Mouse (Mus musculus) layer of hippocampus, adult 18-20 months (tissue): ENCODE results near the gene Gsap. TPM values are rescaled to one million over a fixed set of nuclear protein-coding genes. Genes with fewer than 3 reads are reported as not detected.
"Not testable (repeated sequence)": the region's sequence is repeated elsewhere in the genome, so short reads cannot be mapped to it uniquely, and the experiment has no call there.

ENCODE experiments used
- DNase-seq, 2 experiments: peaks; one replicate each; pipeline ENCODE4 v3.0.0; 2022; ENCODE audit warnings: low spot score in 2 of 2
- total RNA-seq, 2 experiments: library from RNA; stranded (reverse); gene quantifications; 2 replicates each; pipeline ENCODE4 v1.2.3; 2021

Gsap gene
- total RNA-seq, 2 experiments from 2014 or later: 6.3 to 6.5 TPM

DNA sequence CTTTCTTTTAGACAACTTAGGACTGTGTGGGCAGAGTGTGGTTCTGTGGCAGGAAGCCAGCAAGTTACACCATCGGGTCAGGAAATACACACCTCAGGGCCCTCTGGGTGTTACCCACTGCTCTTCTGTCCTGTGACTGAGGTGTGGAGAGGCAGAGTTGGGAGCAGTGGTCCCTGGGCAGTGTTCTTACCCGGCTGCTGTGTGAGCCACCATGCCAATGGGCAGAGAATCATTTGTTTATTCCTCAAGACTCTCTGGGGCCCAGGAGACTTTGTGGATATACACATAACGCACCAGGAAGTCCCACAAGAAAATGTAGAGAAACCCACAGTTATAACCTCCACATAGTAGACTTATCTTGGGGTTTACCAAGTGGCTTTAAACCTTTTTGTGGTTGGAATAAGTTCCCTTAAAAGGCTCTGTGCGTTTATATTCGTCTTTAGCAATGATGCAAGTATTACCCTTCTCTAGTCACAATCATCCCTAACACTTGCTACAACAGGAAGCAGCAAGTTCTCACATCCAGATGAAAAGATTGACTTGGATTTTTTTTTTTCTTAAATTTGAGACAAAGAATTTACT, 69.6 kb downstream of the Gsap start:
- DNase-seq: no peak

DNA sequence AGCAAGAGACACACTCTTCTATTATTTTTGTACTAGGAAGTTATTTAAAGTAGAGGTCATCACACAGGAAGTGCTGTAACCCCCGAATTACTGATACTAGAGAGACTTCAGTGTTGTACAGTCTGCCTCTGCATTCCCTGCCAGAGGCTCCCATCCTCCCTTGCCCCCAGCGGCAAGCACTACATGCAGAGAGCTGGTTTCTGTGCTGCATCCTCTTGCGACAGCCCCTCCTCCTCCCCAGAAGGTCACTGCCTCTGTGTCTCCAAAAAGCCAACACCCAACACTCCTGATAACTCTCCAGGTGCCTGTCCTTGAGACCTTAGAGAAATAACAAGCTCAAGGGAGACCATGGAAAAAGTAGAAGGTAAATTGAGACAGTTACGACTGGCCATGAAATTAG, 71.1 kb downstream of the Gsap start:
- DNase-seq: no peak

DNA sequence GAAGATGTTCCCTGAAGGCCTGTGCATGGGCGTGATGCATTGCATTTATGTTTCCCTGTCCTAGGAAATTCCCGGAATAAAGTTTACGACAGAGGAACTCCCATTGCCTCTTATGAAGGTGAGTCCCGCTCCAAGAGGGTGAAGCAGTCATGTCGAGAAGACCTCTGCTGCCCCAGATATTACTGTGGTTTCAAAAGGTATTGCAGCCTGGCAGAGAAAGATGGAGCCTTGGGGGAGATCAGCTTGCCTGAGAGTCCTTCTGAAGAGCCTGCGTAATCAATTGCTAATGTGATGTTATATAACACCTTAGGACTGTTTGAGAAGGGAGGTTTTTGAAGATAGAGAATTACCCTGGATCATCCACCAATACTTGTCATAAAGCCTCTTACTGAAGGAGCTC, 71.8 kb downstream of the Gsap start:
- DNase-seq: no peak

DNA sequence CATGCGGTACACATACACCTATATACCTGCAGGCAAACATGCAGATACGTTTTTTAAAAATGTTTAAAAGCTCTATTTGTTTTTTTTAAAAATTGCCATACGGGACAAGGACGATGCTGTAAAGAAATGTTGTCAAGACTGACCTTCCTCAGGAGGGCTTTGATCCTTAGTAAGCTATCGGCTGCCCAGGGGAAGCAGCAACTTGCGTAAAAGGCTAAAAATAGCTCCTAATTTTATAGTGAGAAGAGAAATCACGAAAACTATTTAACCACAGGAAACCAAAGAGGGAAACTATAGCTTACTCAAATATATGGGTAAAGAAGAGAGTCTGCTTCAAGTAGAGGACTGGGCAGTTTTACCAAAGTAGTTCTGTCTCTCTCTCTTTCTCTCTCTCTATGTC, 74.7 kb downstream of the Gsap start:
- DNase-seq: no peak

DNA sequence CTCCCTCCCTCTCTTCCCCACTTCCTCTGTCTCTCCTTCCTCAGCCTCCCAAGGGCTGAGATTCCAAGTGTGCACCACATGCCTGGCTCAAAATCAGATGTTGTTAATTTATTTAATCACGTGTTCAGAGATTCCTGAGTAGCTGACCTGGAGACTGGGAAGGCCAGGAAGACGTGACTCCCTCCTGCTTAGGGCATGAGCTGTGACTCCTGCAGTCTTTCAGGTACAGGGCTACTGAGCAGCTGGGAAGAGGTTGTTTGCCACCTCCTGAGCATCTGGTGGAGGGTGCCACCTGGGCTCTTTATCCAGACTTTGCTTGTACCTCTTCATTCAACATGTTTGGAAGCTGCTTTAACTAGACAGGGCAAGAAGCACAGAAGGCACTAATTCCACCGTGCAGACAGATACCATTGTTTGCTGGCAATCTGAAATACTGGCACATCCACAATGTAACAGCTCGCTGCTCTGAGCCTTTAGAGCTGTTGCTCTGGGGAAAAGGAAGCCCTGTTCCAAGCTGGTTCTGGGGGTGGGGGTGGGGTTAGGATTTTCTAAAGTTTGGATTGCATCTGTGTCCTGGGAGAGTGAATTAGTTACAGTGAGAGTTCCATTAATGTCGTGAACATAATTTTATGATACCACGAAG, 75.3 kb downstream of the Gsap start:
- DNase-seq: peak; percentile 13 to 54

DNA sequence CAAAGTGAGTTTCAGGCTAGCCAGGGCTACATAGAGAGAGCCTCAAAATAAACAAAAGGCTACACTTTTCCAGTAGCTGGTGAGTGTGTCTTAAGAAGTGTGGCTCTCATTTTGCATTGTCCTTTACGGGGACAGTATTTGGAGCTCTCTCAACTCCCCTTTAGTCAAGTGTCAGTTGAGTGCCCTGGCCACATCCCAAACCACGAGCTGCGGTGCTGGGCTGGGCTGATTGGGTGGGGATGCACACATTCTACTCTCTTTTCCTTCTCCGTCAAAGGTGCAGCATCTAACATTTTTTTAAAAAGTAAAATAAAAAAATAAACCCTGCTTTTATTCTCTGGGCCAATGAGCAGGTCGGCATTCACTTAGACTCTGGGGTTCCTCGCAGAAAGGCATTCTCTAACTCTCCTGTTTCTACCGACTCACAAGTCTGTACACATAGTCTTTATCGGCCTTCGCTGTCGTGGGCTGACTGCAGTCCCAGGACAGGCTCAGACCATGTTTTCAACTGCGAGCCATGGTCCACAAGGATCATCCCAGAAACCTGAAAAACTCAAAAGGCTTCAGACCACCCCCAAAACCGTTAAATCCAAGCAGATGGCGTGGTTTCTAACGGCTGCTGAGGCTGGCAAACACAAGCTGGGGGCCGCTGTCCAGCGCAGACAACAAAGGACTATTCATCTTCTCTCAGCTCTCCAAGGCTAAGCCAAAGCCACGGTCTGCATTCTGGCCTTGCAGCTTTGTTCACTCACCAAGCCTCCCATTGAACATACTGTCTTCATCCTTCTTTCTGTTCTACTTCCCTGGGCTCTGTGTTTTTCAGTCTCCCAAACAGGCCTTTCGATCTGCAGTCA, 77.4 kb downstream of the Gsap start:
- peak; percentile 13 to 47 for DNase-seq

DNA sequence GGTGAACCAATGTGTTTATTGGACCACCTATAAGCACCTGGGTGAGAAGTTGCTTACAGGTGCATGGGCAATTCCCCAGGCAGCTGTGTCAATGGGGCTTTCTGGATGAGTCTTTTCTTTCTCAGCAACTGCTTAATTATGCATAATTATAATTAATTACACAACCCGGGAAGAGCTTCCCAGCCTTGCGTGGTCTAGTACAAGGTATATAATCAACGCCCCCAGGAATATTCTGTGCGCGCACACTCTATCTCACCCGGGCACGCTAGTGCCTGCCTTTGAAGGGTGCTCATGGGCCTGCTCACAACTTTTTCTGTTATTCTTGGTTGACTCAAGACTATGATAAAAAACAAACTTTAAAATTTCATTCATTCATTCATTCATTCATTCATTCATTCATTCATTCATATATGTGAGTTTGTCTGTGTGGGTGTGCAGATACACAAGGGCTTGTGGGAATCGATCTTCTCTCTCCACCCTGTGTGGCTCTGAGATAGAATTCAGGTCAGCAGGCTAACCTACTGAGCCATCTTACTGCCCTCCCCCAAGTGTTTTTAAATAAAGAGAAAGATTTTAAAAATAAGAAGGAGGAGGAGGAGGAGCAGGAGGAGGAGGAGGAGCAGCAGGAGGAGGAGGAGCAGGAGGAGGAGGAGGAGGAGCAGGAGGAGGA, 78.4 kb downstream of the Gsap start:
- no peak for DNase-seq

DNA sequence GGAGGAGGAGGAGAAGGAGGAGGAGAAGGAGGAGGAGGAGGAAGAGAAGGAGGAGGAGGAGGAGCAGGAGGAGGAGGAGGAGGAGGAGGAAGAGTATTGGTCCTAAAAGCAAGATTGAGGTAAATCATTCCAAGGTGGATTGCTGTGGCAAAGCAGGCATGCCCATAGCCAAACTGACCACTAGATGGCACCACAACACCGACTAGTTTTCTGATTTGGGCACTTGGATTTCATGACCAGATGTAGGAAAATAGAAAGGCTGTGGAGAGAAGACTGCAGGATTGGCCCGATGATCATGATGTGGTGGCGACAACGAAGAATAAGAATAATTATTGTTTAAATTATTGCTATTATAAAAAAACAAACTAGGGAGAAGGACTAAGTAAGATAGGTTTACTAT, 79.0 kb downstream of the Gsap start:
- peak; percentile 72 to 95 for DNase-seq

DNA sequence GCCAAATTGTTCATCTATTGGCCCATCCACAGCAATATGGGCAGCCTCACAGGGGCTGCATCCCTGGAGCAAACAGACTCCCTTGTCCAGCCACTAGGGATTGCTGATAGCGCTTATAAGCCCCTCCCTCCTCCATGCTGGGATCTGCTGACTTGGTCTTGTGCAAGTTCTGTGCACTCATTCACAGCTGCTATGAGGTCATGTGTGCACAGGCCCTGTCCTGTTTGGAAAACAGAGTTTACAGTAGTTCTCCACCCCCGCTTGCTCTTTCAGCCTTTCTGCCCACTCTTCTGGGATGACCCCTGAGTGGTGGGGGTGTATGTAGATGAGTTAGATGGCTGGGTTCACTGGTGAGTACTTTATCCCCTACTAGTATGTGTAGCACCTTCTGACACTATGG, 81.0 kb downstream of the Gsap start:
- DNase-seq: no peak

DNA sequence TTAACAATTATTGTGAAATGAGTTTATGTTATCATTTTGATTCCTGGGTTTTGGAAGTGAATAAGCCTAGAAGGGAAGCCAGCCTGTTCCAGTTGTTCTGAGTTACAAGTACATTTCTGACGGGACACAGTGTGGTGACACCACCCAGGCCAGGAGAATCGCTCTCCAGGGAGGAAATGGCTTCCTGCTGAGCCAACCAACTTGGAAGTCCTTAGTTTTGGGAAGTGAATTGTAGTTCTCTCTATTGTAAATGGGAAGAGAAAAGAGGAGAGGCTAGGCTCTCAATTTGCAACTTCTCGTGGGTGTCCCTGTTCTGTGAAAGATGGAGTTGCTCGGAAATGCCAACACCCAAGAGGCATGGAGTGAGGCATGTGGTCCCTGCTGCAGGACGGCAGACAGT, 83.4 kb downstream of the Gsap start:
- no peak for DNase-seq

DNA sequence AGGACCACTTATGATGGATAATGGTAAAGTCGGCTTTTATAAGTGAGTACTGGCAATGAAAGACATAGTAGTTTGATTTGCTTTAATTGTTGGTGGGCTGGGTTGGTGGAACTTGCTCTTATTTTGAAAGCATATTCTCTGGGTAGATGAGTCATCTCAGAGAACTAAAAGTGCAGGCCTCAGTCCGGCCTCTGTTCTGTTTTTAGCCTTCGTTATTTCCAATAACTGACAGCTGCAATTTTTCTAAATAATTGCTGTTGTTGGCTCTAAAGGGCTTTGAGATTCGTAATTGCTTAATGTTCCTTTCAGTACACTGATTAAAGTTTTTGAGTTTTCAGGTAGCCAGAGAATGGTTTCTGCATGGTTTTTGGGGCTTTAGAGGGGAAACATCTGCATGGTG, 84.7 kb downstream of the Gsap start:
- no peak for DNase-seq

DNA sequence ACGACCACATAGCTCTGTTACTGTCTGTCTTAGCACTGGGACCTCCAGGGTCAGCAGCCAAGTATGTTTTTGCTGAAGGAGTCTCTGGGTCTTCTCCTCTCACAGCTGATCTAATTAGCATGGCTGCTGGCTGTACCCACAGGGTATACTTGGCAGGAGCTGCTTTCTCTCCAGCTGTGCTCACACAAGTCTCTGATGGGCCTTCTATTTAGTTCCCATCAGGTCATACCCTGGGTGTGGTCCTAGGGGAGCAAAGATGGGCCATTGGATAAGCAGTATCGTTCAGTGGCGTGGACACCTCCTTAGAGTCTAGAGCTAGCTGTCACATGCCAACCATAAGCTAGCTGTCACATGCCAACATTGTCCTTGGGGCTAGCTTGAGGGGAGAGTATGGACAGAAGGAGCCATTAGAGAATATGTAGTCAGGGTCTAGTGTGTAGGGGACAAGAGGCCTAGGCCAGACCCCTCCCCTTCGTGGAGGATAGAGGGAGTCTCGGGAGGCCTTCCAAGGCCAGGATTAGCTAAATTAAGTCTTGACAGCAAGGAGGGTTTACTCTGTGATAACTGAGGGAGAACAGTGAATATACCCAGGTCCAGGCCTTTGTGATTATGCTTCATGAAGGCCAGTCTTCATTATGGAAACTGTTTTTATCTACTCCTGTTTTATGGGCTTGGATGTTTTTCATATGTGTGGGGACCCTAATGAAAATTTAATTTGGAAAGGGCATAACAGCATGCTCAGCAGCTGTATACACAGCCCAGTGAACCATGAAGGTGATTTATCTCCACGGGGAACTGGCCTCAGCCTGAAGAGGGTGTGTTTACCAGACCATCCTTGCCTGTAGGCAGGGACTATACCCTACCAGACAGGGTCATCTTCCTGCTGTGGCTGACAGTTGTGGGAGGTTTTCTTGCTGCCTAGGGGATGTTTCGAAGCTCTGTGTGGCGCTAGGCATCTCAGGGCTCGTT, 85.6 kb downstream of the Gsap start:
- no peak for DNase-seq

DNA sequence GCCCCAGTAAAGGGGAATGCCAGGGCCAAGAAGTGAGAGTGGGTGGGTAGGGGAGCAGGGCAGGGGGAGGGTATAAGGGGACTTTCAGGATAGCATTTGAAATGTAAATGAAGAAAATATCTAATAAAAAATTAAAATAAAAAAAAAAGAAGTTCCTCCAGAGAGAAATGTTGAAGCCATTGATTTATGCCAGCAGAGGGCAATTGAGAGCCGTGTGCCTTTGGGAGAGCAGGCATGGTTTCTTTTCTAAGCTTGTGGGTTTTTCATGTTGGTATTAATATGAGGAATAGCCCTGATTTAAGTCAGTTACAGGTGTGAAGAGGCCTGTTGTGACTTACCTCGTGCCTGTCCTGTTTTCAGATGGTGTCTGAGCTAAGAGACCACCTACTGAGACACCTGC, 91.6 kb downstream of the Gsap start:
- DNase-seq: not testable (repeated sequence)

DNA sequence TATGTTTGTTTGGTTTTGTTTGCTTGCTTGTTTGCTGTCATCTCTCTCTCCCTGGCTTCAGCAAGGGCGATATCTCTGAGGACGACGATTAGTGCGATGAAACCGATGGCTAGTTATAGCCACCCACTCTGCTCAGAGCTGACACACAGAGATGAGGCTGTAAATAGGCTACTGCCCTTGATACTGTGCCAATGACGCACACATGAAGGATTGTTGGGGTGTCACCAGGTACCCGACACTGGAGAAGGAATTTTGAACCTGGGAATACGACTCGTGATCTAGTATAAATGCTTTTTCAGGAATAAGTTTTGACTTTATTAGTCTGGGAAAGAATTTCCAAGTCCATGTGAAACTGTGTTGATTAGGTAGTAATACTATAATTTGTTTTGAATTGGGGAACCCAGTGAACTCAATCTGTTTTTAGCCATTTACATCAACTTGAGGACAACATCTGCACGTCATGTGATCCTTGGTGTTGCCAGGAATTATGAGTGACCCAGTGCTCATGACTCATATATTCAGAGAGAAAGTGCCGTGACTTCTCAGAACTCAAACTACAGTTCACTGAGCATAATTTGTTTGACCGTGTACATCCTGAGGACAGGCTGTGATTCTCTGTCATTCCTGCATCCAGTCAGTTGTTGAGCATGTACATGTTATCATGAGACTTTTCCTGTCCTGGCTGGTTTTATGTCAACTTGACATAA, 97.5 kb downstream of the Gsap start:
- no peak for DNase-seq

DNA sequence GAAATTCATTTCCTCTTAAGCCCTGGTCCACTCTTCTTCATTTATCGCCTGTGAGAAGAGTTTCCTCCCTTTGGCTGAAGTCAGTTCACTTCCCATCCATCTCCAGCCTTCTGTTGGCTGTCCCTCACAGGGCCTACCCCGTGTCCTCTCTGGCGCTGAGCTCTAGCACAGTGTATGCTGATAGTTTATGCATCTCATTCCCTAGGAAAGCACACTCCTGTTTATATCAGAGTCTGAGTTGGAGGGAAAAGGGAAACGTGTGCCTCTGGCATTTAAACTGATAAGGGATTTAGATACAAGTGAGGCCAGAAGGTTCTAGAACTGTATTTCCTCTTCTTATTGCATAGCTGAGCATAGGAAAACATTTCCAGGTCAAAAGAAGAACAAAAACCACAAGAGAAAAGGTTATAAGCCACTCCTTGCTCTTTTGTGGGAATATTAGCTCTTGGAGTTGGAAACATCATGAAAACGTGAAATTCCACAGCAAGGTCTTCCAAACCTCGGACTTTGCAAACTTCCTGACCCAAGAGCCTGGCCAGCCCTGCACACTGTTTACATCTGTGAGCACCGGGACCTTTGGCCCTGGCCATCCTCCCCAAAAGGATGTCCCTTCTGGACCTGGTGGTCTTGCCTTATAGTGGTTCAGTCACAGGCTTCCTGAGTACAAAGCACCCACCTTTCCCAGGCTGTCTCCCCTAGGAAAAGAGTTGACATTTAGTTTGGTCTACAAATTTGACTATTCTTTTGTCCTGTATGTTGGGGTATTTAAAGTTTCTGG, 102.8 kb downstream of the Gsap start:
- DNase-seq: no peak

DNA sequence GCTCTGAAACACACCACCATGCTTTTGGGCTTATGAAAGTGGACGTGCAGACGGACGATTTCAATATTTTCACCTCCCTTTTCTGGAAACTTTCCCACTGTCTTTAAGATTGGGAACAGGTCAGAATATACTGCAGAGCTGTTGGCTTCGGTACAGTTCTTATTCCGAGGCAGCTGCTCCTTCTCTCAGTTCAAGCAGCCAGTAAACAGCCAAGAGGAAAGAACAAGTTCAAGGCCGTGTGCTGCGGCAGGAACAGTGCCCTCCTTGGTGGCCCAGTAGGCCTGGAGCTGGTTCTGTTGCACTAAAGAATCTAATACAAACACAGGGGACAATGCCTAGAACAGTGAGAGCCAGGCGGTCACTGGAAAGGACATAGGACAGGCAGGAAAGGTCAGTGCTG, 104.5 kb downstream of the Gsap start:
- DNase-seq: no peak

DNA sequence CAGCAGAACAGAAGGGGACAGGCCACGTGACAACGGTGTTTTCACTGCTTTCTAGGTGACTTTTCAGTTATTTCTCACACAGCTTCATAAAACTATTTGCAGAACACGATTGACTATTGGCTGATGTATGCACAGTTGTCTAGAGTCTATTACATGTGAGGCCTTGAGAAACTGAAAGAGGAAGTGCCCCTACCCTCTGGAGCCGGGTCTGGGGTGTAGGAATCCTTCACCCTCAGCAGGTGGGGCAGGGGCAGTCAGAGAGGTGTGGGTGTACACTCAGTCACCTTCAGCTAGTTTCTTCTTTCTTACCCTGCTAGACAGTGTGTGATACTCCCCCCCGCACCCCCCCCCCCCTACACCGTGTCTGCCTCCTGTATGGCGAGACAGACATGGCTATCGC, 109.6 kb downstream of the Gsap start:
- no peak for DNase-seq

DNA sequence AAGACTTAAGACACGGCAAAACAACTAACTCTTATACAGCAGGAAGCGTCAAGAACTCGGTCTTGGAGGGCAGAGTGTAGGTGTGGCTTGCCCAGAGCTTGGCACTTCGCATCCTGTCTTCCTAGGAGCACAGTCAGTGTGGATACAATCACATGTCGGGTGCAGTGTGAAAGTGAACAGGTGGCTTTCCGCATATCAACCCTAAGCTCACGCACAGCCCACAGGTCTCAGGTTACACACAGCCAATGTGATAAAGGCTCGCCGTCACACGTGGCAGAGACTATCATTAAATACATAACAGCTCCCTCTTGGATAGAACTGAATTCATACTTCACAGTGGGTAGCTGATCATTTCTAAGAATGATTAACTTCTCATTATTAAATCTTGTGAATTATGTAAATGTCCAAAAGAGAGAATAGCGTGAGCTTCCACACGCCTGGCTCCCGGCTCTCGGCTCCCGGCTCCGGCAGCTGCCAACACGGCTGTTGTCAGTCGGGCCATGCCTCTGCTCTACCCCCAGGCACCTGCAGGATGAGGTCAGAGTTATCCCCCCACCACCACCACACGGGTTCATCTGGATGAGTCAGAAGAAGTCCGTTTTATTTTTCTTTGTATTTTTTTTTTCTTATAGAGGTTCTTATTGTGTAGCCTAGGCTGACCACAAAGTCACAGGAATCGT, 113.2 kb downstream of the Gsap start:
- no peak for DNase-seq

DNA sequence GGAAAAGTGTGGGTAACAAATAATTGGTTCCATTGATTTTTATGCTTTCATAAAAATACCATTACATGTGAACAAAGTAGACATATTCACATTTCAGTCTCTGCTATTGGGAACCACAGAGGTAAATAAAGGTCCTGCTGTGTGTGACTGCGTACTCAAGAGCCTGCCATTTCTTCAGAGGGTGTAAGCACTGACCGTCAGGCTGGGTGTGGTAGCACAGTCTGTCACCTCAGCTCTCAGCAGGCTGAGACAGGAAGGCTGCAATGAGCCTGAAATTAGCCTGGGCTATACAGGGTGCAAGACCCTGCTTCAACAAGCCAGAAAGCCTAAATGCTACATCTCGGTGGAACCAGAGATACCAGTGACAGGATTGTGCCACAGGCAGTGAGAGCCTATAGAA, 114.0 kb downstream of the Gsap start:
- DNase-seq: no peak
